Mouse (Mus musculus): Measurements from ENCODE around the gene Ttll5. TPM values are rescaled to one million over a fixed set of nuclear protein-coding genes. Genes with fewer than 3 reads are reported as not detected.

Ttll5 gene
- polyA plus RNA-seq, 1 experiment, result 6.2 TPM

DNA sequence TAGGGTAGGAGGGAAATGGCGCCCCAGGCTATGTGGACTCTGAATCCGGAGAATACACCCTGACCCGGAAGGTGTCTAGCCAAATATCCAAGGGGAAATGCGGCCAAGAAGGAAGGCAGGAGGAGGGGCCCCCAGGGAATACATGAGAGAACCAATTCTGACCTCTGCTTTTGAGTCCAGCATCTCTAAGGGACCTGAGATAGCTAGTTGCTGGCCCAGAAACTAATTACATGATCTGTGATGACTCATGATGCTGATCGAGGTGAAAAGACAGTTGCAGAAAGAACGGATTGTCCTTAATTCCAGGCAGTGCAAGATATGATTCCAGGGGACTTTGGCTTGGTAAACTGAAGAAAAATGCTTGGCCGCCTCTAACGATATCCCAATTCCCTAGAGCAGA is 232.5 kb downstream of the Ttll5 start:
- Histone ChIP-seq H3K36me3 (ENCODE audit: control insufficient read depth, insufficient read depth, low read length) (no peaks in the 10 kb centered on the region), H3K27me3 (ENCODE audit: control insufficient read depth, insufficient read depth, low read length) (no peaks in the 10 kb centered on the region), H3K4me1 (ENCODE audit: control insufficient read depth, insufficient read depth, insufficient read length) (no peaks in the 10 kb centered on the region), H3K4me3 (ENCODE audit: extremely low read depth, insufficient read depth, insufficient read length) (no peak overlapping the region), H3K27ac (ENCODE audit: insufficient read depth, low read length) (no peak overlapping the region)
- TF ChIP-seq POLR2A (IDR thresholded peaks at IDR 0.05; ENCODE audit: low read depth, low read length), result no peak
- TF ChIP-seq CTCF (IDR thresholded peaks at IDR 0.05; ENCODE audit: extremely low read depth, insufficient read depth, insufficient read length, insufficient replicate concordance), result no peak
- WGBS, result 91% methylated on average over 8 of the region's 8 CpGs
- no peak for DNase-seq (ENCODE audit: low read depth in 1 of 2, low spot score in 2 of 2)

DNA sequence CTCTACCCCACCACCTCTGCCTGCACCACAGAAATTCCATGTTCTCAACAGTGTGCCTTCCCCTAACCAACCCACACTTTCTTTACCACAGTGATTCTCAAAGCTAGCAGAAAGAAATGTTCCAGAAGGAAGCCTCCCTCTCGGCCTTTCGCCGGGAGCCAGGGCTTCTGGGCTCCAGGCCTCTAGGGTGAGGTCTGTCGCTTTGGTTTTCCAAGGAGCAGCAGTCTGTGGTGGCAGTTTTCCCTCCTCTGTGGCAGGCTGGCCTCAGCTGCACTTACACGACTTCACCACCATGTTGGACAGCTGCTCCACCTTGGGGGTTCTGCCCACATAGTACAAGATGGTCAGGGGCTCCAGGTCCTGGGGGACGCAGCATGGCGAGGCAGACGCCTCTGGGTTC is 233.1 kb downstream of the Ttll5 start:
- H3K4me1 ChIP-seq (ENCODE audit: control insufficient read depth, insufficient read depth, insufficient read length), result no peaks in the 10 kb centered on the region
- WGBS, result 96% methylated on average over 8 of the region's 8 CpGs
- H3K4me3 ChIP-seq (ENCODE audit: extremely low read depth, insufficient read depth, insufficient read length), result no peak overlapping the region
- H3K36me3 ChIP-seq (ENCODE audit: control insufficient read depth, insufficient read depth, low read length), result no peaks in the 10 kb centered on the region
- no peak overlapping the region for H3K27ac ChIP-seq (ENCODE audit: insufficient read depth, low read length)
- no peaks in the 10 kb centered on the region for H3K27me3 ChIP-seq (ENCODE audit: control insufficient read depth, insufficient read depth, low read length)
- no peak for TF ChIP-seq CTCF (IDR thresholded peaks at IDR 0.05; ENCODE audit: extremely low read depth, insufficient read depth, insufficient read length, insufficient replicate concordance)
- no peak for TF ChIP-seq POLR2A (IDR thresholded peaks at IDR 0.05; ENCODE audit: low read depth, low read length)
- DNase-seq (ENCODE audit: low read depth in 1 of 2, low spot score in 2 of 2), result no peak

DNA sequence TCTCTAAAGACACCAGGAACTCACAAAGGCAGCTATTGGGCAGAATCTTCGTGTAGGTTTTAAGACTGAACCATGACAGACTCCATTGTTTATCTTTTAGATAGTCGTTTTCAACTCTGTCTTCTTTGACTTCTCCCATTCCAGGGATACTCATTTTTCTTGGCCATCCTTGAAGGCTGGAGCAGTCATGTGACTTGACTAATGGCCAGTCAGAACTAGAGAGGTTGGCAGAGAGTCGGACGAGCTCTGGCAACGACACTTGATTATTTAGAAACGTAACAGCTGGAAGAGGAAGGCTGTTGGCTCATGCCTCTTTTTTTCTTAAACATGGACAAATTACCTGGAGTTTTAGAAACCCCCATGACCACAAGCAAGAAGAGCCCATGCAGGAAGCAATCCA is 234.9 kb downstream of the Ttll5 start:
- H3K27ac ChIP-seq (ENCODE audit: insufficient read depth, low read length), result no peak overlapping the region
- no peaks in the 10 kb centered on the region for H3K36me3 ChIP-seq (ENCODE audit: control insufficient read depth, insufficient read depth, low read length)
- DNase-seq (ENCODE audit: low read depth in 1 of 2, low spot score in 2 of 2), result no peak
- H3K4me3 ChIP-seq (ENCODE audit: extremely low read depth, insufficient read depth, insufficient read length), result no peak overlapping the region
- TF ChIP-seq CTCF (IDR thresholded peaks at IDR 0.05; ENCODE audit: extremely low read depth, insufficient read depth, insufficient read length, insufficient replicate concordance) (no peak), POLR2A (IDR thresholded peaks at IDR 0.05; ENCODE audit: low read depth, low read length) (no peak)
- H3K4me1 ChIP-seq (ENCODE audit: control insufficient read depth, insufficient read depth, insufficient read length), result no peaks in the 10 kb centered on the region
- H3K27me3 ChIP-seq (ENCODE audit: control insufficient read depth, insufficient read depth, low read length), result no peaks in the 10 kb centered on the region
- 87% methylated on average over 6 of the region's 6 CpGs for WGBS

DNA sequence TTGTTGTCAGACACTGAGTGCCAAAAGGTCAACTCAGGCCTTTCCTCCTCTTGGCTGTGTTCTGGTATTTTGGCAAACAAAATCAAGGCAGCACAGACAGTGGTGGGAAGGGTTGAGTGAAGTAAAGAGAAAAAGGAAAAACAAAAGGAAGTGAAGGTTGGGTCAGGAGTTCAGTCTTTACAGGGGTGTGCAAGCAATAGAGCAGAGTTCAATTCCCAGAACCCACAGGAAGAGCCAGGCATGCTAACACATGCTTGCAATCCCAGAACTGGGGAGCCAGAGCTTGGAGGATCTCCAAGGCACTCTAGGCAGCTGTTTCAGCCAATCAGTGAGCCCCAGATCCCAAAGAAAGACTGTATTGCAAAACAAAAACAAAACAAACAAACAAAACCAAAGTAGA is 240.3 kb downstream of the Ttll5 start:
- H3K4me3 ChIP-seq (ENCODE audit: extremely low read depth, insufficient read depth, insufficient read length), result no peak overlapping the region
- no peak overlapping the region for H3K27ac ChIP-seq (ENCODE audit: insufficient read depth, low read length)
- no peaks in the 10 kb centered on the region for H3K36me3 ChIP-seq (ENCODE audit: control insufficient read depth, insufficient read depth, low read length)
- no peaks in the 10 kb centered on the region for H3K27me3 ChIP-seq (ENCODE audit: control insufficient read depth, insufficient read depth, low read length)
- no peaks in the 10 kb centered on the region for H3K4me1 ChIP-seq (ENCODE audit: control insufficient read depth, insufficient read depth, insufficient read length)
- no peak for DNase-seq (ENCODE audit: low read depth in 1 of 2, low spot score in 2 of 2)
- TF ChIP-seq CTCF (IDR thresholded peaks at IDR 0.05; ENCODE audit: extremely low read depth, insufficient read depth, insufficient read length, insufficient replicate concordance) (no peak), POLR2A (IDR thresholded peaks at IDR 0.05; ENCODE audit: low read depth, low read length) (no peak)

DNA sequence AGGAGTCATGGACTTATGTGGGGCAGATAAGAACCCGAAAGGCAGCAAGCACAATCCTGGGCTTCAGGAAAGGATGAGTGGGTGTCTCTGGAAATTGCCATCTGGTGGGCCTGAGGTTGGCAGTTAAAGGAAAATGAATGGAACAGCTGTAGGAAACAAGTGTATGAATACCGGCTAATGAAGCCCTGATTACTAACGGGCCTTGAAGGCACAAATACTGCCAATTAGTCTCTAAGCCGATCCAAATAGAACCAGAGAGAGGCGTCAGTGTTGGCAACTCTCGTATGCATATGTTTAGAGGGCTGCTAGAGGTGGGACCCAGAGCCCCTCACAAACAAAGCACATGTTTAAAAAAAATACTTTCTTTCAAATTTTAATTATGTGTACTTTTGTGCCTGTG is 247.0 kb downstream of the Ttll5 start:
- Histone ChIP-seq H3K4me3 (ENCODE audit: extremely low read depth, insufficient read depth, insufficient read length) (no peak overlapping the region), H3K27me3 (ENCODE audit: control insufficient read depth, insufficient read depth, low read length) (no peaks in the 10 kb centered on the region), H3K4me1 (ENCODE audit: control insufficient read depth, insufficient read depth, insufficient read length) (no peaks in the 10 kb centered on the region), H3K36me3 (ENCODE audit: control insufficient read depth, insufficient read depth, low read length) (no peaks in the 10 kb centered on the region), H3K27ac (ENCODE audit: insufficient read depth, low read length) (no peak overlapping the region)
- 93% methylated on average over 6 of the region's 6 CpGs for WGBS
- TF ChIP-seq POLR2A (IDR thresholded peaks at IDR 0.05; ENCODE audit: low read depth, low read length) (no peak), CTCF (IDR thresholded peaks at IDR 0.05; ENCODE audit: extremely low read depth, insufficient read depth, insufficient read length, insufficient replicate concordance) (no peak)
- DNase-seq (ENCODE audit: low read depth in 1 of 2, low spot score in 2 of 2), result no peak

DNA sequence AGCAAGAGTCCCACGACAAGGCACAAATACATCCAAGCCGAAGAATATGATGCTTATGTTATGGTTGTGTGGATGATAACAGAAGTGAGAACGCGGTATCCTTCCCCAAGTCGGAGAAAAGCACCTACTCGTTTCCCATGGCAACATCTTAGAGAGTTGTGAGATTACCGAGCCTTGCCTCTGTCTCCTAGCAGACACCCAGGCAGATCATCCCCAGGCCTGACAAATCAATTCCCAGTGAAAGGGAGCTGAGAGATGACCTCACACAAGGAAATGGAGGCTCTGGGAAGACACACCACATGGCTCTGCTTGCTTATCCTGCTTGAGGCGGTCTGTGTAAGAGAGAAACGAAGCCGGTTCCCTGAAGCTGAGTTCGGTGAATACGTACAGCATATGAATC is 250.2 kb downstream of the Ttll5 start:
- 91% methylated on average over 12 of the region's 12 CpGs for WGBS
- TF ChIP-seq CTCF (IDR thresholded peaks at IDR 0.05; ENCODE audit: extremely low read depth, insufficient read depth, insufficient read length, insufficient replicate concordance) (no peak), POLR2A (IDR thresholded peaks at IDR 0.05; ENCODE audit: low read depth, low read length) (no peak)
- no peaks in the 10 kb centered on the region for H3K27me3 ChIP-seq (ENCODE audit: control insufficient read depth, insufficient read depth, low read length)
- H3K36me3 ChIP-seq (ENCODE audit: control insufficient read depth, insufficient read depth, low read length), result no peaks in the 10 kb centered on the region
- no peak for DNase-seq (ENCODE audit: low read depth in 1 of 2, low spot score in 2 of 2)
- H3K27ac ChIP-seq (ENCODE audit: insufficient read depth, low read length), result no peak overlapping the region
- no peak overlapping the region for H3K4me3 ChIP-seq (ENCODE audit: extremely low read depth, insufficient read depth, insufficient read length)
- no peaks in the 10 kb centered on the region for H3K4me1 ChIP-seq (ENCODE audit: control insufficient read depth, insufficient read depth, insufficient read length)

DNA sequence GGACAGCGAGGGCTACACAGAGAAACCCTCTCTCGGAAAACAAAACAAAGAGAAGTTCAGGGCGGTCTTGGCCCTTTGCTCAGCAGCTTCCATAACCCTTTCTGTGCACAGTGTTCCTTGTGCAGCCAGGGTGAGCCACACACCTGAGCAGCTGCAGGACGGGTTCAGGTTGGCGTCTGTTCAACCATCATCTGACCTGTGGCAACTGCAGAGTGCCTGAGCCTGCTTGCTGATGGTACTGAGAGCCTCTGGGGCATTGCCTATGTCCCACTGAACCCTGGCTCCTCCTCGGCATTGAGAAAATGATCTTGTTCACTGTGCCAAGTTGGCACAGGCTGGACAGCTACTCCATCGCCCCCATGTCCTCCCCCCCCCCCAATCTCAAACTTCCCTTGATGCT is 250.9 kb downstream of the Ttll5 start:
- 92% methylated on average over 7 of the region's 7 CpGs for WGBS
- H3K27ac ChIP-seq (ENCODE audit: insufficient read depth, low read length), result no peak overlapping the region
- no peak for DNase-seq (ENCODE audit: low read depth in 1 of 2, low spot score in 2 of 2)
- no peak for TF ChIP-seq POLR2A (IDR thresholded peaks at IDR 0.05; ENCODE audit: low read depth, low read length)
- TF ChIP-seq CTCF (IDR thresholded peaks at IDR 0.05; ENCODE audit: extremely low read depth, insufficient read depth, insufficient read length, insufficient replicate concordance), result no peak
- H3K36me3 ChIP-seq (ENCODE audit: control insufficient read depth, insufficient read depth, low read length), result no peaks in the 10 kb centered on the region
- H3K4me3 ChIP-seq (ENCODE audit: extremely low read depth, insufficient read depth, insufficient read length), result no peak overlapping the region
- no peaks in the 10 kb centered on the region for H3K27me3 ChIP-seq (ENCODE audit: control insufficient read depth, insufficient read depth, low read length)
- H3K4me1 ChIP-seq (ENCODE audit: control insufficient read depth, insufficient read depth, insufficient read length), result no peaks in the 10 kb centered on the region

Measured in spleen, adult 2 months (tissue).